Mouse (Mus musculus) lung, postnatal 4 days (tissue): Measurements from ENCODE around the gene Nucb1.
A peak's percentile ranks its signal among the peaks of the same experiment; 100 is the strongest.
"Not testable (repeated sequence)": the region's sequence is repeated elsewhere in the genome, so short reads cannot be mapped to it uniquely, and the experiment has no call there.

Source experiments
- DNase-seq, 2 experiments: peaks; one replicate each; pipeline ENCODE4 v3.0.0; 2021

Nucb1 gene

DNA sequence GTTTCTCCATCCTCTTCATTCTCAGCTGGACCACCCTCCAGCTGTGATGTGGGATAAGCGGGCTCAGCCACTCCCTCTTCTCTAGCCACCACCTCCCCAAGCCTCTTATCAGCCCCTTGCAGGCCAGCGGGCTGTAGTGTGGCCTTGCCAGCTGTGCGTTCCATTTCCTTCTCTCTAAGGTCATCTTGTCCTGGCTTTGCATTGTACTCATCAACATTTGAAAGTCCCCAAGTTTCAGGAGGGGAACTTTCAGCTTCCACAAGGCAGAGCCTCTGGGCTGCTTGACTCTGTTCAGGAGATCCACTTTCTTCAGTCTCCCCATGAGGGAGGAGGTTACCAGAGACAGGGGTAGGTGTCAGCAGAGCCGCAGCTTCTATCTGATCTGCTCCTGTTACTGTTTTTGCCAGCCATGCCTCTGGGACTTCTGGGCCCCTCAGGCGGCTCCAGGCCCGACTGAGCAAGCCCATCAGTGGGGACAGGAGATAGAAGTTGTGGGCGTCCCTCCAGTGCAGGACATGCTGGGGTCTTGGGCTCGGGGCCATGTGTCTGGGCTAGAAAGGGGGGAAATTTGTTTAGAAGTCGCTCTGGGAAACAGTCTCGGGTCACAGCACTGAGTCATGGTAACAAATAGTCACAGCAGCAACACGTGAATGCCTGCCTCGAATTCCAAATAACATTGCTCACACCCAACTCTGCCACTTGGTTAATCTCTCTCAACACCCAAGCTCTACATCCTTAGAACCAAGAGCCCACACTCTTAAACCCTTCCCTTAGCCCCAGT, 14.8 kb upstream of the Nucb1 start:
- DNase-seq = peak in 1 of 2 experiments; percentile 48

DNA sequence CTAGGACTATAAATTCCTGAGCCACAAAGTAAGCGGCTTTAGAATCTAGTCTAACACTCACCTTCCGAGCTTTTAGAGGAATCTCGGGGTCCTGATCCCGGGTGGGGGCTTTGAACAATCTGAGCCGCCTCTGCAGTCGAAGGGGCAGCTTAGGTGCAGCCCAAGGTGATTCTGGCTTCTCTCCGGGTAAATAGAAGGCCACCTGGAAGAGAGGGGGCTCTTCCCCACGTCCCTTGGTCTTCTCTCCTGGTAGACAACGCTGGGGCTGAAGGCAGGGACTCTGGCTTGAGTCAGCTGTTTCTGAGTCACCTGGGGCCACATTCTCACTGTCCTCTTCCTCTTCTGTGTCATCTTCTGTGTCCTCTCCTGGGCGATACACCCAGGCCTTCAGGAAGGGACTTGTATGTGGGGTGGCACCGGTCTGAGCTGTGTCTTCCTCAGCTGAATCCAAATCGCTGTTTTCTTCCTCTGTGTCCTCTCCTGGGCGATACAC, 13.5 kb upstream of the Nucb1 start:
- DNase-seq = no peak

DNA sequence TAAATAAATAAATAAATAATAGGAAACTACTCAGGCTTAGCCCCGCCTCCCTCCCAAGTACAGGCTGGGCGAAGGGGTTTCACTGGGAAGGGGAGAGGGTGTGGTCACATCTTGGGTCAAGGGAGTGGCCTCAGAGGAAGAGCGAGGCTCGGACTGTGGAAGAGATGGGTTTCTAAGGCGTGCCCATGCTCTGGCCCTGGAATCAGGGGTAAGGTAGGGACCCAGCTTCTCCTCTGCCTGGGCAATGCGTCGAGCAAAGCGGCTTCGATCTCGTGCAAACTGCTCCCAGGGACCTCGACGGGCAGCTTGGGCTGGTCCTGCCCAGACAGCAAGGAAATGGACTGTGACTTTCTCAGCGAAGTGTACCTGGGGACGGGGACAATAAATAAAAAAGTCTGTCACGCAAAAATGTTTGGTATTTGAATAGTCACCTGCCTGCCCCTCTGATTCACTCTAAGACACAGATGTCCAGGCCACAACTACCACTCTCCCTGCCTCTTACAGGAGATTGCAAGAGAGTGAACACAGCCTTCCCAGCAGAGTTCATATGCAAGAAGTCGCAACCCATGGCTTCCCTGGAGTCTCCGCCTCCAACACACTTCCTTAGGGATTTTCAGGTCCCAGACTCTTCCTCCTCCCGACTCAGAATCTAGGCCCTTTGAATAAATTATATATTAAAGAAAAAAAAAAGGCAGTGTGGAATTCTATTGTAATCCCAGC, 12.9 kb upstream of the Nucb1 start:
- no peak for DNase-seq

DNA sequence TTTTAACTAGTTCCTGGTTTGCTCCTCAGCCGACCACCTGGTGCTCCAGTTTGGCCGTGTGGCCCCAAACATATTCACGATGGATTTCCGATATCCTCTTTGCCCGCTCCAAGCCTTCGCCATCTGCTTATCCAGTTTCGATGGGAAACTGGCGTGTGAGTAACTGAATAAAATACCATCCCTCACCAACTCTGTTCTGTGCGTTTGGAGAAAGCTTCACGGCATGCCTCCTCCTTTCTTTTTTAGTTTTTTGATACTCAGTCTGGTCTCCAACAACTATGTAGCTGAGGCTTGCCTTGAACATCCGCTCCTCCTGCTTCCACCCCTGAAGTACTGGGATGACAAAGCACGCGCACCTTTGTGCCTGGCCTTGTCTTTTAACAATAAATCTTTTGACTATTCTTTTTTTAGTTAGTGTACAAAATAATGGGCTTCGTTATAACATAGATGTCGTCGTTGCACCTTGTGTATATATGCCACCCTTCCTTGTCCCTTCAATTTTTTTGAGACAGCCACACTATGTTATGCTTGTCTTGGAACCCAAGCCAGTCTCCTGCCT, 12.1 kb upstream of the Nucb1 start:
- no peak for DNase-seq

DNA sequence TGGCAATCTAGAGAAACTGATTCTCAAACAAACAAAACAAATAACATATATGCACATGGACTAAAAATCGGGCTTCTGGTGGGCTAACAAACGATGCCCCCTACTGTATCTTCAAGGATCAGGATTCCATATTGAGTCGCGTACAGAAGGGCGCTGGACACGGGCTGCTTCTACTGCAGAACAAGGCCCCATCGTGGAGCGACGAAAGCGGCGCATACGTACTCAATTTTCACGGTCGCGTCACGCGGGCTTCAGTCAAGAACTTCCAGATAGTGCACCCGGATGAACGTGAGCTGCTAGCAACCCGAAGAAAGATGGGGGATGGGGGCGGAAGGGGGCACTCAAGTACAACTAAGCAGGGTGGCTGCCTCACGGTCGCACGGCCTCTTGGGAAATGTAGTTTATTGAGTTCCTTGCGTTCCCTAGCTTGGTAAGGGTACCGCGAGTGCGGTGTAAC, 11.6 kb upstream of the Nucb1 start:
- peak; percentile 91 to 92 for DNase-seq

DNA sequence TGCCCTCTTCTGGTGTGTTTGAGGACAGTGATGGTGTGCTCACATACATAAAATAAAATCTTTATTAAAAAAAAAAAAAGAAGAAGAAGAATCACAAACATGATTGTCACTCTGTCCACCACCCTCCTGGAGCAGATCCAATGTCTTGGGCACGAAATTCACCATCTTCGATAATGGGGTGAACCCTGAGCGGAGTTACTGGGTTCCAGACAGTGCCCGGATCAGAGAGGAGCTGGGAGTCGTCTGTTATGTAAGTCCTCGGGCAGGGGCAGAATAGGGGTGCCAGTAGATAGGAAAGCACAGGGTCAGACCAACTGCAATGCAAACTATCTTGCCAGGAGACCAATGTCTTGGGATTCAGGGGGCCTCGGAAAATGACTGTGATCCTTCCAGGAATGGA, 10.4 kb upstream of the Nucb1 start:
- no peak for DNase-seq

DNA sequence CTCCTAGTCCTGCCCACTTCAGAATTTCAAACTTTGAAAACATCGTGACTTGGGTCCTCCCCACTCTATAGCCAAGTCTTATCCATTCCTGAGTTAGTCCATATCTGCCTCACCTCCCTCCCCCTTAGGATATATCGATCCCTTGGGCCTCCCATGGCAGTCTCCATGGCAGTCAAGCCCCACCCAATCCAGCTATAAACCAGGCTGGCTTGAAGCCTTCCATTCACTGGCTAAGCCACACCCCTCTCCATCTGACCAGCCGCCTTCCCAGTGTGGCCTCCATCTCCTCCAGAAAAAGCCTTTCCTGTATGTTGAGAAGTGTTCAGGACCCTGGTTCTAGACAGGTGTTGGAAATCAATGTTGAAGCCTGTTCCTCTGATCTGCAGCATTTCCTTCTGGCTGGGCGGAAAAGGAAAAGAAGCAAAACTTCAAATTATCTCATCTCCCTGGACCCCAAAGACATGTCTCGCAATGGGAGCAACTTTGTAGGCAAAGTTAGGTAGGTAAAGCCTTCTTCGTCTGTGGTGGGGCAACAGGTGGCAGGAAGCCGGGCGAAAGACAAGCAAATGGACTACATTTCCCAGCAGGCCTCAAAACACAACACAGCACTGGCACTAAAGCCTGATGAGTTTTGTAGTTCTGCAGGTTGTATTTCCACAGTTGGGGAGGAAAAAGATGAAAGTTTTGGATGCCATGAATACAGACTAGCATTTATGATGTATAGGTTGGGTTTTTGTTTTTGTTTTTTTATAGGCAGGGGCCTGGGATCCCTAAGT, 9.3 kb upstream of the Nucb1 start:
- no peak for DNase-seq

DNA sequence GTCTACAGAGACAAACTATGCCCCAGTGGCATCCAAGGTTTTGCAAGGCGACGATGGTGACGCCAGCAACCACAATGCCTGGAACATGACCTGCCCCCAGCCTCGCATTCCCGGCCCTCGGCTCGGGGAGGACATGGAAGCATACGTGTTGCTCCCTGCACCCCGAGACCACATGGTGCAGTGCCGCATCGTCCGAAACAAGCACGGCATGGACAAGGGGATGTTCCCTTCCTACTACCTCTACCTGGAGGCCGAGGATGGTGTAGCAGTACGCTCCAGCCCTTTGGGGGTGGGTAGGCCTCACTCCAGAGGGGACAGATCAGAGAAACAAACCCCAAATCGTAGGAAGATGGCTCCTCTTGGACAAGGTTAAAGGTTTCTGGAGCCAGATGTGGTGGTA, 8.4 kb upstream of the Nucb1 start:
- no peak for DNase-seq

DNA sequence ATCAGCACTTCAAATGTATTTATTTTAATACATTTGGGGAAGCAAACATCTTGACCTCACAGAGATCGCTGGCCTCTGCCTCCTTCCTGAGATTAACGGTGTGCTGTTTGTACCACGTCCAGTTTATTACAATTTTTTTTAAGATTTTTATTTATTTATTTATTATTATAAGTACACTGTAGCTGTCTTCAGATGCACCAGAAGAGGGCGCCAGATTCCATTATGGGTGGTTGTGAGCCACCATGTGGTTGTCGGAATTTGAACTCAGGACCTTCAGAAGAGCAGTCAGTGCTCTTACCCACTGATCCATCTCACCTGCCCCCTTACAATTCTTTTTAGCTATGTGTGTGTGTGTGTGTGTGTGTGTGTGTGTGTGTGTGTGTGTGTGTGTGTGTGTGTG, 6.6 kb upstream of the Nucb1 start:
- DNase-seq = not testable (repeated sequence)

DNA sequence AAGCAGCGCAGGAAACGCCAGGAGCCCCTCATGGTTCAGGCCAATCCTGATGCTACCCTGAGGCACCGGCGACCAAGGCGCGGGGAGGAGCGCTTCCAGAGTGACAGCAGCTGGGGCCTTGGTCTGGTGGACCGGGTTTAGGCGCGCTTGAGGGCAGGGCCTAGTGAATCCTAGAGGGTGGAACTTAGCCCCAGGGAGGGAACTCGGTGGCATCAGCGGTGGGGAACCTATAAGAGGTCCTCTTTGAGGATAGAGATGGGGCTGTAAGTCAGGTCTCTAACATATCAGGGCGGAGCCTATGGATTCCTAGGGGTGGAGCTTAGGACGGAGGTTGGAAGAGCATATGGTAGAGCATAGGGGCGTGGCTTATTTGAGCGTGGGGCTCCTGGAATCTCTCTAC, 5.2 kb upstream of the Nucb1 start:
- no peak for DNase-seq

DNA sequence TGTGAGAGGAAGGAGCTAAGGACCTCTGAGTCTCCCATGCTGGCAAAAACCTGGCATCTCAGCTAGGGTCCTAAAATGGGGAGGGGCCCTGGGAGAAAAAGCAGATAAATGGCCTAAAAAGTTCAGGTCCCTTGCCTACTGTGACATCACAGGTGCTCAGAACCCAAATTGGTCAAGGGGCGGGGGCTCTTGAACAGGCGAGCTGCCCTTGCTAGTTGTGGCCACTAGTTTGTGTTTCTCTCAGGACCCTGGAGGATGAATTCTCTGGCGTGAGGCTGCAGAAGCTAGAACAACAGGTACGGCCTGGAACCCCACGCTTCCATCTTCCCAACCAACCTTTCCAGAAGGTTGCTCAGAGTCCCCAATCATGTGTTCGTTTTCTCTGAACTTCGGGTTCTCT, 4.2 kb upstream of the Nucb1 start:
- no peak for DNase-seq

DNA sequence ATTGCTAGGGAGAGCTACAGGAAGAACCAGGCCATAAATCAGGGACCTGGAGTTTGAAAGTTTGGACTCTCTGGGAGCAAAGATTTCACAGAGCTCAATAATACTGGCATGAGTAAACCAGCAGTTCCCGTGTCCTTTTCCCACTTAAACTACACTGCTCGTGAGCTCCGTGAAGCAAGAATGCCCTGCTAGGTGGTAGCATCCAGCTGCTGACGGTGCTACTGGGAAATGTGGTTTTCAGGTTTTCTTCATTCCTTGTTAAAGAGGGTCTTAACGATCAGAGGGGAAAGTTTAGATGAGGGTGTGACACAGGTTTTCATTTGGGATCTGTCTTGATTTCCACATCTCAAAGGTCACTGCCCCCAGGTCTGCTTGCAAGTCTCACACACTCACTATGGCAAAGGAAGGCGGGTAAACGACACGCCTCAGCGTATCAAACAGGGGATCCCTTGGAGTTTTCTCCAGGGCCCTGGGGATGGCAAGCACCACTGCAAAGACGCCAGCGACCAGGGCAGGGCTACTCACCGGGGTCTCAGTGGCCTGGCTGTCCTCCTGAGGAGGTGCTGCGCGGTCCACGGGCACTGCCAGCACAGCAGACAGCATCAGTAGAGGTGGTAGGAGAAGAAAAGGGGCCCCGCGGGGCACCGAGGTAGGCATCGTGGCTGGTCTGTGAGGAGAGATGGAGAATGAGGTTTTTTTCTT, 874 bp downstream of the Nucb1 start:
- DNase-seq = no peak

DNA sequence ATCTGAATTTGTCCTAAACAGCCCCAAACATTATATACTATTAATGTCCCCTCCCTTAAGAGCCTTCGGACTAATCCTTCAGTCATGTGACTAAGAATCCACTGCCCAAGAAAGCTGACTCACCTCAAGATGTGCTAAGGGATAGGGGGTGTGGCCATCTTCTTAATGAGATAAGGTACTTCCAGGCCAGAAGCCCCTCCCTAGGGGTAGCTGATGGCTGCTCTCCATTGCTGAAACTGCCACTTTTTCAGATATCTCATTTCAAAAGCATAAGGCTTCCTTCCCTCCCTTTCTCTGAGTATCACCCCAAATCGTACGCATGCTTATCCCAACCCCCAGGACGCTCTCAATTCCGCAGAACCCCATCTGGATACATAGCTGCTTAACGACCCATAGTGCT, 1.6 kb downstream of the Nucb1 start:
- DNase-seq = no peak

DNA sequence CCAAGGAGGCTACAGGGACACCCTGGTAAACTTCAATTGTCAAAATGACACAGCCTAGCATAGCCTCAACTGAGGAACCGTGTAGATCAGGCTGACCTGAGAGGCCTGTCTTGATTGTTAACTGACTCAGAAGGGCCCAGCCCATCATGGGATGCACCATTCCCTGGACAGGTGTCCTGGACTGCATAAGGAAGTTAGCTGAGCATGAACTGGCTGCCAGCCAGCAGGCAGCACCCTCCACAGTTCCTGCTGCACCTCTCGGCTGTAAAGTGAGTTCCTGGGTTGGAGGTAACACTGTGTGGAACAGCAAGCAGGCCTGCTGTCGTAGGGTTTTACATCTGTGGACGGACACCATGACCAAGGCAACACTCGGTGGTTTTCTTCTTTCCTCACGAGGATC, 2.6 kb downstream of the Nucb1 start:
- no peak for DNase-seq

DNA sequence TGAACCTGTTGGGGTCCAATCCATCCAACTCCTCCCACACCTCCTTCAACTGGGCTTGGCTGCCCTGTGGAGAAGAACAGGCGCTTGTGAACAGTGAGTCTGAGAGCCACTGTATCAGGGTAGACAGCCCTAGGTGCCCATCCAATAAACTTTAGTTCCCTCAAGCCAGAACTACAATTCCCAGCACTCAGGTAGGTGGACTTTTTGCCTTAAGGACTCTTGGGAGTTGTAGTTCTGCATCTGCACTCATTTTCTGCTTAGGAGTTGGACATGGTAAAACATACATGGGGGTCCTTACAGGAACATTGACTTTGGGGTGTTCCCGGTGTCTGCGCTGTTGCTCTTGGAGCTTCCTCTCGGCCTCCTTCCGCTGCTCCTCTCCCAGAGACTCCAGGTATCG, 11.8 kb downstream of the Nucb1 start:
- no peak for DNase-seq

DNA sequence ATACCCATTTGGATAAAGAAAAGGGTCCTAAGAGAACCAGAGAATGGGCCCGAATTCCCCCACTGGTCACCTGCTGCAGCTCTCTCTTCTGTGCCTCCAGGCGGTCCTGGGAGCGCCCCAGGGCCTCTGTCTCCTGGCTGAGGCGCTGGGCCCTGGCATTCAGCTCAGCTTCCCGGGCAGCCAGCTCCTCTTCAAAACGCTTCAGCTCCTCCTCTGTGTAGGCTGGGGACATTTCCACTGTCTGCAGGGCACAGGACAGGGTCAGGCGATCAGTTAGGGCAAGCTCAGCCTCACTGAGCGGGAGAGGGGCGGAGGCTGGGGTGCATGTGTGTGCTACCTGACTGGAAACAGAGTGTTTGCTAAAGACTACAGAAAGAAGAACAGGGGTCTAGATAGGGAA, 15.7 kb downstream of the Nucb1 start:
- DNase-seq = no peak

DNA sequence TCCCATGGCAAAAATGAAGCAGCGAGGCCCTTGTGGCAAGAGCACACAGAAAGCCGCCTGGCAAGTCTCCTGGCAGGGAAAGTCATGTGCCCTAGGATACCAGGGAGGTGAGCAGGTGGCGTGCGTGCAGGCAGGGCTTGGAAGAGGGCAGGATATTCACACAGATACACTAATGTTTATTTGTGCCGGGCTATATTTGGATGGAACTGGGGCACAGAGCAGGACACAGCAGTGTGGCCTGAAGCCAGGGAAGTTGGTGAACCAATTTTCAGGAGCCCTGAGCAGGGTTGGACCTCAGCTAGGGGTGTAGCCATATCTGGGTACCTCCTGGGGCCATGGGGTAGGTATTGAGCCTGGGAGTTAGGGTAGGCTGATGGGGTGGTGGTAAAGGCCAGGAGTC, 17.3 kb downstream of the Nucb1 start:
- DNase-seq = no peak

DNA sequence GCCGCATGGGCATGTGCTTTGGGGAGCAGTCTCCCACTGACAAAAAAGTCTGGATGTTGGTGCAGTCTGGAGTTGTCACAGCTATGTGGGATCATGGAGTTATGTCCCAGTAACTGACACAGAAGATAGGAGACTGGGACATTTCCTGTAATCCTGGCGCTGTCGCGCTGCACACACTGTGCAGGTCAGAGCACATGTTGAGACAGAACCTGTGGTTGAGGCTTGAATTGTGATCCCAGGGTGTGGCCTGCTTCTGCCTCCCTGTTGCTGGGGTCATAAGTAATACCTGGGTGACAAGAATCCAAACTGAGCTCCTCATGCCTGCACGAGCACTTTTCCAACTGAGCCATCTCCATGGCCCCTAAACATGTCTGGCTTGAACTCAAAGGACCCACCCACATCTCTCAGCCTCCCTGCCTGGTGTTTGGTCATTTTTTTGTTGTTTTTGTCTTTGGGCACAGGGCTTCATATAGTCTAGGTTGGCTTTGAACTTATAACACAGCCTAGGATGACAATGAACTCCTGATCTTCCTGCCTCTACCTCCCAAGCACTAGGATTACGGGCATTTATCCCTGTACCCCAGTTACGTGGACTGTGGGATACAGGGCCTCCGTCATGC, 17.9 kb downstream of the Nucb1 start:
- no peak for DNase-seq

DNA sequence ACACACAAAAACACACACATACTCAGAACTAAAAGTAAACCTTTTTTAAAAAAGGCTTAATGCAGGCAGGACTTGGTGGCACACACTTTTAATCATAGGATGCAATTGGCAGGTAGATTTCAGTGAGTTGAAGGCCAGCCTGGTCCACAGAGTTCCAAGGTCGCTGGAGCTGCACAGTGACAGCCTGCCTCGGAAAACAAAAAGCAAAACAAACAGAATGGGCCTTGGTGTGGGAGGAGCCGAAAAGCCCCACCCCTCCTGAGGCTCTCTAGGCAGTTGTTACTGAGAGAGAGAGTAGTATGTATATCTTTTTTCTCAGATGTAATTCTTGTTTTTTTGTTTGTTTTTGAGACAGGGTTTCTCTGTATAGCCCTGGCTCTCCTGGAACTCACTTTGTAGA, 18.9 kb downstream of the Nucb1 start:
- DNase-seq = no peak

DNA sequence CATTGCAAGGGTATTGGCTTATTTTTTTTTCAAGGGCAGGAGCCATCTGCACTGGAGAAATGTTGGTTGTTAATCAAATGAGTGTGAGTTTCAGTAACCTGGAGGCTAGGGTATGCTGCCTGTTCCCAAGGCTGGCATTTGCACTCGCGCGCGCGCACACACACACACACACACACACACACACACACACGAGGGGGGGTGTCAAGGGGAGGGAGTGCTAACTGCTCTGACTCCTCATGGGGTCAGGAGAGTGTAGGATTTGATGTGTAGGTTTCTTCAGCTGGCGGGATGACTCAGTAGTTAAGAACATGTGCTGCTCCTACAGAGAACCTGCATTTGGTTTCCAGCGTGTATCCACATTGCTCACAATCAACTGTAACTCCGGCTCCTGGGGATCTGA, 19.4 kb downstream of the Nucb1 start:
- no peak for DNase-seq

DNA sequence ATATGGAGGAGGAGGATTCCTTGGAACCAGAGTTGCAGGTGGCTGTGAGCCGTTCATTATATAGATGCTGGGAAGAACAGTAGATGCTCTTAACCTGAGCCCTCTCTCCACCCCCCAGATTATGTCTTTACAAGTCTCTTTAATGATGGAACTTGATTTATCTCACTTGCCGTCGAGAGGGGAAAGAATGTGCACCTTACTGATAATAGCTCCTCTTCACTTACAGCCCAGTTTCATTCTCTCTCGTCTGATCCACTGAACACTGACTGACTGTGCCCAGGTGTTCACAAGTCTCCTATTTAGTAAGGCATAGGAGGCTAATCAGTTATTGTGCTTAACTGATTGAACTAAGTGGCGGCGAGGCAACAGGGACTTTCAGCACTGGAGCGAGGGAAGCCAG, 20.6 kb downstream of the Nucb1 start:
- DNase-seq = no peak
